Mouse (Mus musculus) fat pad, adult 2 months (tissue): ENCODE measurements around the gene Bhlha9.

Source experiments
- DNase-seq: peaks from one replicate; pipeline ENCODE4 v3.0.0-alpha.2; 2011; ENCODE audit warnings: low read depth, low spot score; ENCODE audit errors: extremely low read depth

The Bhlha9 gene

GRCm38 (mm10) chr11:76671871-76672475 is at the start of gene Bhlha9:
TSS of gene Bhlha9 (plus strand) at chr11:76672470.
- no peak for DNase-seq

GRCm38 (mm10) chr11:76622566-76623205 is 49.6 kb upstream of the Bhlha9 start:
- DNase-seq, result no peak

- no peak for DNase-seq
Measured at GRCm38 (mm10) chr11:76623206-76623961, 48.9 kb upstream of the Bhlha9 start.

- DNase-seq, result no peak
Measured at GRCm38 (mm10) chr11:76624071-76624470, 48.2 kb upstream of the Bhlha9 start.

- DNase-seq, result no peak
Measured at GRCm38 (mm10) chr11:76624881-76625280, 47.4 kb upstream of the Bhlha9 start.

- no peak for DNase-seq
Measured at GRCm38 (mm10) chr11:76628613-76629012, 43.7 kb upstream of the Bhlha9 start.

- DNase-seq, result no peak
Measured at GRCm38 (mm10) chr11:76630023-76630422, 42.2 kb upstream of the Bhlha9 start.

GRCm38 (mm10) chr11:76630487-76630886 is 41.8 kb upstream of the Bhlha9 start:
- DNase-seq, result no peak

- DNase-seq, result no peak
Measured at GRCm38 (mm10) chr11:76639269-76639985, 32.8 kb upstream of the Bhlha9 start.

- DNase-seq, result no peak
Measured at GRCm38 (mm10) chr11:76640231-76640630, 32.0 kb upstream of the Bhlha9 start.

GRCm38 (mm10) chr11:76644257-76644656 is 28.0 kb upstream of the Bhlha9 start:
- DNase-seq, result no peak

GRCm38 (mm10) chr11:76645036-76645435 is 27.2 kb upstream of the Bhlha9 start:
- DNase-seq, result no peak

- no peak for DNase-seq
Measured at GRCm38 (mm10) chr11:76645955-76646354, 26.3 kb upstream of the Bhlha9 start.

GRCm38 (mm10) chr11:76647062-76647461 is 25.2 kb upstream of the Bhlha9 start:
- DNase-seq, result no peak

GRCm38 (mm10) chr11:76647500-76647899 is 24.8 kb upstream of the Bhlha9 start:
- DNase-seq, result no peak

- no peak for DNase-seq
Measured at GRCm38 (mm10) chr11:76650862-76651560, 21.3 kb upstream of the Bhlha9 start.

- DNase-seq, result no peak
Measured at GRCm38 (mm10) chr11:76652838-76653334, 19.4 kb upstream of the Bhlha9 start.

- no peak for DNase-seq
Measured at GRCm38 (mm10) chr11:76655106-76655505, 17.2 kb upstream of the Bhlha9 start.

GRCm38 (mm10) chr11:76657450-76657970 is 14.8 kb upstream of the Bhlha9 start:
- no peak for DNase-seq

- DNase-seq, result no peak
Measured at GRCm38 (mm10) chr11:76659138-76659930, 12.9 kb upstream of the Bhlha9 start.
